Mouse (Mus musculus): ENCODE results near the gene Coro1b. TPM values are rescaled to one million over a fixed set of nuclear protein-coding genes. Genes with fewer than 3 reads are reported as not detected.

Gene Coro1b
- polyA plus RNA-seq, 2 experiments = 148 to 261 TPM

DNA sequence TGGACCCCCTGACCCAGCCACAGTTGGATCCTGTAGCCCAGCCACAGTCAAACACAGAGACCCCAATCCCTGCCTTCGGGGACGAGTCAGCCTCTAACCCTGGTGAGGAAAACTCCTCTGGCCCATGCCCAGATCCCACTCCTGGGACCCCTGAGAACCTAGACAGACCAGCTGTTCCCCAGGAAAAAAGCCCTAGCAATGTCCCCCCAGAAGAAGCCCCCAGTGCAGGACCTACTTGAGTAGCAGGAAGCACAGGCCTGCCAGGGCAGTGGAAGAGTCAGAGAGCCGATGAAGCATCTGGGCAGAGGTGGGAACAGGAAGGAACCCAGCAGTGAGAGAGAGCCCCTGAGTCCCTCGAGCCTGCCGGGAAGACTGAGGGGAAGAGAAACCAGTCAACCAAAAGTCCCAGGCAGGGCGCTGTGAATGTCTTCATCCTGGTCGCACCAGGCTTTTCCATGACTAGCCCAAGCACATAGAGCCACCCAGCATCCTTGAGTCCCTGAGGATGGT is 4.6 kb upstream of the Coro1b start, which contains the start of gene Cabp4:
Cabp4 (minus strand) TSS at position 275 of the 510 bp plus-strand sequence.
- no peak for ATAC-seq (ENCODE audit: low FRiP score, low read depth)
- 63% methylated on average over 5 of the region's 7 CpGs for WGBS

DNA sequence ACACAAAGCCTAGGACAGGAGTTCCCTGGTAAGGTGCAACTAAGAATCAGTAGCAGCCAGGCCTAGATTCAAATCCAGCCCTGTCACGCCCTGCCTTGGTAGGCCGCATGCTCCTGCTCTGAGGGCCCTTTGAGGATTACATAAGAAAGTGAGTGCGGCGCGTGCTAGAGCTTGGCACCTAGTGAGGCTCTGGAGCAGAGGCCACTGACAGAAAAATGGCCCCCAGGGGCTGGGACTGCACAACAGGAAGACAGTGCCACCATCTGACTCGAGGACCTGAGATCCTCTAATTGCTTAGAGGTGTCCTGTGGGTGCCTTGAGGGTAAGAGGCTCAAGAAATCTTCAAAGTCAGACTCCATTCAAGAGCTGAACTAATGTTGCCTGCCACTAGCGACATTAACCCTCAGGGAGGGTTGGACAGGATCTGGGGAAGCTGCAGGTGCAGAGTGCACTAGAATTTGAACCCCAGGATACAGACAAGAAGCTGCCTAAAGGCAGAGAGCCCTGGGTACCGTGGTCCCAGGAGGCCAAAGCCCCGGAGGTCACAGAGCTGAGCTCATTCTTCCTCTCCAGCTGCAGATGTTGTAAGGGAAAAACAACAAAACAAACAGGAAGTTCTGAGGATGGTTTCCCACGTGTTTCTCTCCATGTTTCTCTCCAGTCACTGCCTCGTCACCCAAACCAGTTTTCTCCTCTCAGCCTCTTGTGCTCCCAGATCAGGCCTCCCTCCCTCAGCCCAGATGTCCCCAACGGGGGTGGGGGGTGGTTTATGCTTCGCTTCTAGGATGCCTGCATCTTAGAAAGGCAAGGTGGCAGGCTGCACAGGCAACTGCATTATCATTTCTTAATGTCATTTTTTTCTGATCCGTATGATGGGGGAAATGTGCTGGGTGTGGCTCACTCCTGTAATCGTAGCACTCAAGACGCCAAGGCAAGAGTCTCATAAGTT is 3.6 kb upstream of the Coro1b start:
- Histone ChIP-seq H3K9me3 (ENCODE audit: control insufficient read depth, low read length) (no peaks in the 10 kb centered on the region), H3K36me3 (ENCODE audit: control insufficient read depth, insufficient read depth, low read length) (peaks cover 2% of the 10 kb centered on the region; the same call in 1 of the 2 replicates), H3K4me1 (ENCODE audit: control insufficient read depth, insufficient read depth, low read length) (peaks cover 12% of the 10 kb centered on the region), H3K4me3 (replicated peaks; ENCODE audit: low read length) (no peak overlapping the region), H3K27me3 (ENCODE audit: control insufficient read depth, insufficient read depth, low read length) (no peaks in the 10 kb centered on the region), H3K9ac (ENCODE audit: low read depth, low read length, severe bottlenecking) (no peak overlapping the region), H3K4me2 (replicated peaks; ENCODE audit: low read depth, low read length, severe bottlenecking) (no peak overlapping the region), H3K27ac (replicated peaks; ENCODE audit: low read depth, low read length) (no peak overlapping the region)
- 78% methylated on average over 16 of the region's 16 CpGs for WGBS
- no peak for DNase-seq (ENCODE audit: low spot score)
- no peak for ATAC-seq (ENCODE audit: low FRiP score, low read depth)
- no peak for TF ChIP-seq POLR2A (IDR thresholded peaks at IDR 0.05; ENCODE audit: borderline replicate concordance, extremely low read depth, insufficient read depth, insufficient read length)

More for the DNA sequence above, 4.6 kb upstream of the Coro1b start, which contains the start of gene Cabp4:
- no peak within 1 kb of the TSS for H3K4me3 ChIP-seq (replicated peaks; ENCODE audit: low read length)
- no peaks in the 10 kb centered on the region for H3K9me3 ChIP-seq (ENCODE audit: control insufficient read depth, low read length)
- no peak within 1 kb of the TSS for H3K9ac ChIP-seq (ENCODE audit: low read depth, low read length, severe bottlenecking)
- peaks cover 3% of the 10 kb centered on the region; the same call in 1 of the 2 replicates for H3K4me1 ChIP-seq (ENCODE audit: control insufficient read depth, insufficient read depth, low read length)
- no peak within 1 kb of the TSS for H3K27ac ChIP-seq (replicated peaks; ENCODE audit: low read depth, low read length)
- no peak within 1 kb of the TSS for H3K4me2 ChIP-seq (replicated peaks; ENCODE audit: low read depth, low read length, severe bottlenecking)
- H3K27me3 ChIP-seq (ENCODE audit: control insufficient read depth, insufficient read depth, low read length) = no peaks in the 10 kb centered on the region
- no peaks in the 10 kb centered on the region for H3K36me3 ChIP-seq (ENCODE audit: control insufficient read depth, insufficient read depth, low read length)
- DNase-seq (ENCODE audit: low spot score) = no peak
- TF ChIP-seq POLR2A (IDR thresholded peaks at IDR 0.05; ENCODE audit: borderline replicate concordance, extremely low read depth, insufficient read depth, insufficient read length) = no peak

GRCm38 (mm10) chr19:4145936-4146335 is 2.5 kb upstream of the Coro1b start:
- no peak overlapping the region for H3K4me2 ChIP-seq (replicated peaks; ENCODE audit: low read depth, low read length, severe bottlenecking)
- no peaks in the 10 kb centered on the region for H3K9me3 ChIP-seq (ENCODE audit: control insufficient read depth, low read length)
- no peak overlapping the region for H3K4me3 ChIP-seq (replicated peaks; ENCODE audit: low read length)
- H3K27ac ChIP-seq (replicated peaks; ENCODE audit: low read depth, low read length) = no peak overlapping the region
- TF ChIP-seq POLR2A (IDR thresholded peaks at IDR 0.05; ENCODE audit: borderline replicate concordance, extremely low read depth, insufficient read depth, insufficient read length) = no peak
- H3K4me1 ChIP-seq (ENCODE audit: control insufficient read depth, insufficient read depth, low read length) = peaks cover 12% of the 10 kb centered on the region
- DNase-seq (ENCODE audit: low spot score) (no peak), ATAC-seq (ENCODE audit: low FRiP score, low read depth) (no peak)
- H3K36me3 ChIP-seq (ENCODE audit: control insufficient read depth, insufficient read depth, low read length) = peaks cover 13% of the 10 kb centered on the region
- H3K27me3 ChIP-seq (ENCODE audit: control insufficient read depth, insufficient read depth, low read length) = no peaks in the 10 kb centered on the region
- WGBS = 94% methylated on average over 5 of the region's 5 CpGs
- H3K9ac ChIP-seq (ENCODE audit: low read depth, low read length, severe bottlenecking) = no peak overlapping the region

DNA sequence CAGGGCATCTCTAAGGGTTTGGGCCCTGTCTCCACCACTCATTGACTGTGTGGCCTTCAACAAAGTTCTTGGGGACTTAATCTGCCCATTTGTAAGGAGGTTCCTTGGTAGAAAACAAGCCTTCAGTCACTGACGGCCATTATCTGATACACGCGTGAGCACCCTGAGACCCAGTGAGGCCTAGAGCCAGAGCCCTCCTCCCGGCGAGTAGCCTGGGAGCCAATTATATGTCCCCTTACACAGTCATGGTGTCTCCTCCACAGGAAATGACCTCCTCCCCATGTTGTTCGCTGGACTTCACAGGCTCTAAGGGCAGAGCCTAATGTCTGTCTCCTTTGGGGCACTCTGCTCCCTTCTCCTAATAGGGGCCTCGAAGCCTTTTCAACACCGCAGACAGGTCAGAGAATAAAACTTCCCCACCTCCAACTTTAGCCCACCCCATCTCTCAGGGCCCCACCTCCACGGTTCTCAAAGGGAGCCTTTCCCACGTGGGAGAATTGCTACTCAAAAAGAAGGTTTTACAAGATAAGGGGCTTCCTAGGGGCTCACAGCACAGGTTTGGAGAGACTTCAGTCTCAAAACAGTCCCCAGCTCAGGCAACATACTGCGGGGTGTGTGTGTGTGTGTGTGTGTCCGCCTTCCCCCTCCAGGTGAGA is 1.9 kb upstream of the Coro1b start:
- Histone ChIP-seq H3K4me3 (replicated peaks; ENCODE audit: low read length) (no peak overlapping the region), H3K9me3 (ENCODE audit: control insufficient read depth, low read length) (no peaks in the 10 kb centered on the region)
- TF ChIP-seq POLR2A (IDR thresholded peaks at IDR 0.05; ENCODE audit: borderline replicate concordance, extremely low read depth, insufficient read depth, insufficient read length) = no peak

DNA sequence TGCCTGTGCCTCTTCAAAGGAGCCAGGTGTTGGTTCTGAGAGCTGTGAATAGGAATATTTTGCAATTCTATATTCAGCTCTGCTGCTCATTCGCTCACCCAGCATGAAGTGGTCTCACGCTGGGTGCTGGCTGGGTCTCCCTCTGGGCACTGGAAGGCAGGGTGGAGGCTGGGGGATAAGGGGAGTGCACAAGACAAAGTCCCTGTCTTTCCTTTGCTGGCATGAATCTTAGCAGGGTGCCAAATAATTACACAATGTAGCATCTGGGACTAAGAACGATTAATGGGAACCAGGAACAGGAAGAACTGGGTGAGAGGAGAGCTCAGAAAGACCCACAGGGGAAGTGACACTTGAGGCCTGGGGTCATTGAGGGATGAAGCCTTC is 1.4 kb upstream of the Coro1b start:
- H3K4me2 ChIP-seq (replicated peaks; ENCODE audit: low read depth, low read length, severe bottlenecking) = no peak overlapping the region
- H3K4me1 ChIP-seq (ENCODE audit: control insufficient read depth, insufficient read depth, low read length) = peaks cover 12% of the 10 kb centered on the region
- DNase-seq (ENCODE audit: low spot score) (no peak), ATAC-seq (ENCODE audit: low FRiP score, low read depth) (no peak)
- no peak overlapping the region for H3K9ac ChIP-seq (ENCODE audit: low read depth, low read length, severe bottlenecking)
- H3K27ac ChIP-seq (replicated peaks; ENCODE audit: low read depth, low read length) = no peak overlapping the region
- no peak overlapping the region for H3K4me3 ChIP-seq (replicated peaks; ENCODE audit: low read length)
- TF ChIP-seq POLR2A (IDR thresholded peaks at IDR 0.05; ENCODE audit: borderline replicate concordance, extremely low read depth, insufficient read depth, insufficient read length) = no peak
- H3K9me3 ChIP-seq (ENCODE audit: control insufficient read depth, low read length) = no peaks in the 10 kb centered on the region
- H3K27me3 ChIP-seq (ENCODE audit: control insufficient read depth, insufficient read depth, low read length) = no peaks in the 10 kb centered on the region
- 66% methylated on average over 3 of the region's 3 CpGs for WGBS
- H3K36me3 ChIP-seq (ENCODE audit: control insufficient read depth, insufficient read depth, low read length) = peaks cover 21% of the 10 kb centered on the region

More for the DNA sequence above, 1.9 kb upstream of the Coro1b start:
- no peak for DNase-seq (ENCODE audit: low spot score)
- peaks cover 12% of the 10 kb centered on the region for H3K4me1 ChIP-seq (ENCODE audit: control insufficient read depth, insufficient read depth, low read length)
- H3K9ac ChIP-seq (ENCODE audit: low read depth, low read length, severe bottlenecking) = no peak overlapping the region
- ATAC-seq (ENCODE audit: low FRiP score, low read depth) = no peak
- no peaks in the 10 kb centered on the region for H3K27me3 ChIP-seq (ENCODE audit: control insufficient read depth, insufficient read depth, low read length)
- H3K36me3 ChIP-seq (ENCODE audit: control insufficient read depth, insufficient read depth, low read length) = peaks cover 18% of the 10 kb centered on the region
- H3K27ac ChIP-seq (replicated peaks; ENCODE audit: low read depth, low read length) = no peak overlapping the region
- 62% methylated on average over 12 of the region's 12 CpGs for WGBS
- no peak overlapping the region for H3K4me2 ChIP-seq (replicated peaks; ENCODE audit: low read depth, low read length, severe bottlenecking)
